Mouse (Mus musculus) small intestine, adult 2 months (tissue): ENCODE data around the gene Elovl3.

Experiments
- CTCF ChIP-seq: fragments of 200-500 bp; IDR thresholded peaks from 2 replicates; pipeline ENCODE4 v1.5.1; 2012; ENCODE audit warnings: low read depth, mild to moderate bottlenecking, control low read depth, inconsistent platforms, low read length, moderate library complexity, mixed read lengths; ENCODE audit not compliant: insufficient replicate concordance, insufficient read length; ENCODE audit errors: extremely low read depth
- POLR2A ChIP-seq: fragments of 200-500 bp; IDR thresholded peaks from 2 replicates; pipeline ENCODE4 v1.6.1; 2012; ENCODE audit warnings: low read depth, mild to moderate bottlenecking, control low read depth, inconsistent platforms, low read length, moderate library complexity

GRCm38 (mm10) chr19:46094144-46094543 lies 37.6 kb upstream of the Elovl3 start:
- TF ChIP-seq CTCF, result no peak
- TF ChIP-seq POLR2A, result no peak
